Mouse (Mus musculus): ENCODE results near the gene Ssty1. TPM values are rescaled to one million over a fixed set of nuclear protein-coding genes. Genes with fewer than 3 reads are reported as not detected.
"Not testable (repeated sequence)": the region's sequence is repeated elsewhere in the genome, so short reads cannot be mapped to it uniquely, and the experiment has no call there.

Gene Ssty1
- total RNA-seq (2014; rRNA removed; ENCODE audit: low replicate concordance) (not detected in 2 replicates), polyA plus RNA-seq (2015; fragmentation: Nextera tagmentation; extraction: Ambion mirVana) (not detected in 2 replicates)

- H3K27ac ChIP-seq (ENCODE audit: low read depth); H3K27me3 ChIP-seq (ENCODE audit: control insufficient read depth, insufficient read depth, low read length); H3K4me1 ChIP-seq (ENCODE audit: control insufficient read depth, insufficient read depth); H3K4me3 ChIP-seq (ENCODE audit: low read depth, low read length); H3K36me3 ChIP-seq (replicated peaks; ENCODE audit: control insufficient read depth, insufficient read depth, low read length); H3K9me3 ChIP-seq (replicated peaks; ENCODE audit: control insufficient read depth, low read length); DNase-seq (ENCODE audit: low spot score); H3K9ac ChIP-seq (replicated peaks; ENCODE audit: low read depth, low read length); H3K4me2 ChIP-seq (ENCODE audit: low read depth, low read length); ATAC-seq (ENCODE audit: insufficient read depth, low read depth): not testable (repeated sequence)
Measured at GRCm38 (mm10) chrY:18088816-18089215, at the start of gene Ssty1. Ssty1 (plus strand) TSS chrY:18089116.

GRCm38 (mm10) chrY:18061712-18062111 lies 27.2 kb upstream of the Ssty1 start, which contains the start of gene Gm21764:
Gm21764 (minus strand) TSS chrY:18061812.
- not testable (repeated sequence) for H3K4me1 ChIP-seq (ENCODE audit: control insufficient read depth, insufficient read depth); H3K4me3 ChIP-seq (ENCODE audit: low read depth, low read length); H3K27me3 ChIP-seq (ENCODE audit: control insufficient read depth, insufficient read depth, low read length); DNase-seq (ENCODE audit: low spot score); H3K27ac ChIP-seq (ENCODE audit: low read depth); H3K9me3 ChIP-seq (replicated peaks; ENCODE audit: control insufficient read depth, low read length); H3K36me3 ChIP-seq (replicated peaks; ENCODE audit: control insufficient read depth, insufficient read depth, low read length); H3K4me2 ChIP-seq (ENCODE audit: low read depth, low read length); H3K9ac ChIP-seq (replicated peaks; ENCODE audit: low read depth, low read length); ATAC-seq (ENCODE audit: insufficient read depth, low read depth)
- no CpG with 5 or more reads among the region's 3 CpGs for WGBS

Other genes starting within 250 kb of the Ssty1 start
- gene Gm21904, start 242.8 kb upstream of the Ssty1 start, total RNA-seq (2014; rRNA removed; ENCODE audit: low replicate concordance), result not detected in 2 replicates
- gene Gm21904, start 242.8 kb upstream of the Ssty1 start, polyA plus RNA-seq (2015; fragmentation: Nextera tagmentation; extraction: Ambion mirVana), result not detected in 2 replicates
- gene Gm20772, start 214.4 kb upstream of the Ssty1 start, total RNA-seq (2014; rRNA removed; ENCODE audit: low replicate concordance), result not detected in 2 replicates
- not detected in 2 replicates for gene Gm20772, start 214.4 kb upstream of the Ssty1 start, polyA plus RNA-seq (2015; fragmentation: Nextera tagmentation; extraction: Ambion mirVana)
- not detected in 2 replicates for gene Gm20831, start 214.4 kb upstream of the Ssty1 start, total RNA-seq (2014; rRNA removed; ENCODE audit: low replicate concordance)
- not detected in 2 replicates for gene Gm20831, start 214.4 kb upstream of the Ssty1 start, polyA plus RNA-seq (2015; fragmentation: Nextera tagmentation; extraction: Ambion mirVana)
- not detected in 2 replicates for gene Srsy, start 151.8 kb upstream of the Ssty1 start, total RNA-seq (2014; rRNA removed; ENCODE audit: low replicate concordance)
- not detected in 2 replicates for gene Srsy, start 151.8 kb upstream of the Ssty1 start, polyA plus RNA-seq (2015; fragmentation: Nextera tagmentation; extraction: Ambion mirVana)
- not detected in 2 replicates for gene Gm21764, start 27.3 kb upstream of the Ssty1 start, total RNA-seq (2014; rRNA removed; ENCODE audit: low replicate concordance)
- gene Gm21764, start 27.3 kb upstream of the Ssty1 start, polyA plus RNA-seq (2015; fragmentation: Nextera tagmentation; extraction: Ambion mirVana), result not detected in 2 replicates